Mouse (Mus musculus) testis, adult 2 months (tissue): ENCODE measurements around the gene 2210418O10Rik. TPM values are rescaled to one million over a fixed set of nuclear protein-coding genes. Genes with fewer than 3 reads are reported as not detected.
"Not testable (repeated sequence)": the region's sequence is repeated elsewhere in the genome, so short reads cannot be mapped to it uniquely, and the experiment has no call there.

ENCODE experiments used
- H3K27ac ChIP-seq: fragments of 200-500 bp; 2 replicates; pipeline ENCODE4 v1.5.1; 2012; ENCODE audit warnings: low read depth, low read length; ENCODE audit not compliant: control insufficient read depth, insufficient read depth
- H3K27me3 ChIP-seq: fragments of 200-500 bp; 2 replicates; pipeline ENCODE4 v1.6.1; 2012; ENCODE audit warnings: mild to moderate bottlenecking, low read length, moderate library complexity; ENCODE audit not compliant: control insufficient read depth, insufficient read depth
- H3K36me3 ChIP-seq: fragments of 200-500 bp; 2 replicates; pipeline ENCODE4 v1.6.1; 2012; ENCODE audit warnings: mild to moderate bottlenecking, low read length; ENCODE audit not compliant: control insufficient read depth, insufficient read depth
- H3K4me1 ChIP-seq: fragments of 200-500 bp; 2 replicates; pipeline ENCODE4 v1.6.1; 2012; ENCODE audit warnings: low read length; ENCODE audit not compliant: control insufficient read depth, insufficient read depth
- H3K4me3 ChIP-seq: fragments of 200-500 bp; 2 replicates; pipeline ENCODE4 v1.5.1; 2012; ENCODE audit warnings: low read depth, mild to moderate bottlenecking, low read length, moderate library complexity, mixed read lengths; ENCODE audit not compliant: control insufficient read depth
- polyA plus RNA-seq: library from polyadenylated mRNA; depleted of rRNA; stranded (reverse); fragments of >200 nt; gene quantifications from 2 replicates; pipeline ENCODE4 v1.2.3, GENCODE M21; 2012; rRNA removed

The 2210418O10Rik gene
- polyA plus RNA-seq = 0.05 and 0.11 TPM in 2 replicates

GRCm38 (mm10) chr2:176226269-176226668 is at the start of gene 2210418O10Rik:
2210418O10Rik (plus strand) TSS chr2:176226569.
- H3K4me1 ChIP-seq, H3K4me3 ChIP-seq, H3K36me3 ChIP-seq, H3K27ac ChIP-seq, H3K27me3 ChIP-seq: not testable (repeated sequence)

GRCm38 (mm10) chr2:176248519-176248918 is 22.1 kb downstream of the 2210418O10Rik start:
- not testable (repeated sequence) for H3K4me3 ChIP-seq, H3K36me3 ChIP-seq, H3K27me3 ChIP-seq, H3K4me1 ChIP-seq, H3K27ac ChIP-seq

Other genes with a start within 250 kb of the 2210418O10Rik start
- gene Gm2004, start 76.7 kb upstream of the 2210418O10Rik start, polyA plus RNA-seq = 0.23 and 0.28 TPM in 2 replicates
- not detected in 2 replicates for gene Gm11009, start 92.9 kb downstream of the 2210418O10Rik start, polyA plus RNA-seq
- gene Gm14435, start 197.0 kb downstream of the 2210418O10Rik start, polyA plus RNA-seq = 0.52 and 3.7 TPM in 2 replicates